Mouse (Mus musculus) C2C12 (cell line): ENCODE measurements around the gene Tmc6. TPM values are rescaled to one million over a fixed set of nuclear protein-coding genes. Genes with fewer than 3 reads are reported as not detected.

ENCODE experiments used
- H3K27me3 ChIP-seq: one replicate; pipeline ENCODE4 v1.6.1; 2011; ENCODE audit not compliant: control insufficient read depth, insufficient read depth, insufficient read length
- H3K36me3 ChIP-seq: one replicate; pipeline ENCODE4 v1.6.1; 2011; ENCODE audit not compliant: control insufficient read depth, insufficient read depth
- H3K4me3 ChIP-seq: one replicate; pipeline ENCODE4 v1.5.1; 2011; ENCODE audit warnings: mild to moderate bottlenecking, control low read depth; ENCODE audit not compliant: poor library complexity, insufficient read depth, severe bottlenecking
- H3K79me2 ChIP-seq: one replicate; pipeline ENCODE4 v1.6.1; 2011; ENCODE audit not compliant: control insufficient read depth, insufficient read depth
- H3K79me3 ChIP-seq: one replicate; pipeline ENCODE4 v1.6.1; 2011; ENCODE audit warnings: low read depth, control low read depth
- H3ac ChIP-seq: one replicate; pipeline ENCODE3; 2011; ENCODE audit warnings: low read depth; ENCODE audit not compliant: control insufficient read depth, insufficient read length
- CEBPB ChIP-seq: IDR thresholded peaks from one replicate; pipeline ENCODE4 v1.6.1; 2011; ENCODE audit warnings: low read depth, mild to moderate bottlenecking, control low read depth, moderate library complexity
- CTCF ChIP-seq: IDR thresholded peaks from one replicate; pipeline ENCODE4 v1.5.1; 2011; ENCODE audit not compliant: control insufficient read depth, insufficient read depth, insufficient read length
- FOSL1 ChIP-seq: IDR thresholded peaks from one replicate; pipeline ENCODE4 v1.8.0; 2011; ENCODE audit warnings: mild to moderate bottlenecking, low read length; ENCODE audit not compliant: poor library complexity, insufficient read depth, severe bottlenecking
- MAX ChIP-seq: IDR thresholded peaks from one replicate; pipeline ENCODE4 v1.6.1; 2011; ENCODE audit warnings: mild to moderate bottlenecking, control low read depth
- MYOD1 ChIP-seq: IDR thresholded peaks from one replicate; pipeline ENCODE4 v1.6.1; 2011; ENCODE audit warnings: low read depth; ENCODE audit not compliant: control insufficient read depth, insufficient read length
- MYOG ChIP-seq: IDR thresholded peaks from one replicate; pipeline ENCODE4 v1.6.1; 2011; ENCODE audit not compliant: control insufficient read depth, insufficient read length; ENCODE audit errors: extremely low read depth
- USF1 ChIP-seq: IDR thresholded peaks from one replicate; pipeline ENCODE4 v1.6.1; 2011; ENCODE audit warnings: low read depth, mild to moderate bottlenecking, control low read depth, moderate library complexity
- polyA plus RNA-seq: library from polyadenylated mRNA; unstranded; fragments of >200 nt; fragmentation: generic; extraction: Trizol; gene quantifications from one replicate; pipeline ENCODE4 v1.2.1, GENCODE M21; 2012; ENCODE audit warnings: missing spikeins

Gene Tmc6
- polyA plus RNA-seq, 1 experiment: 23.2 TPM

DNA sequence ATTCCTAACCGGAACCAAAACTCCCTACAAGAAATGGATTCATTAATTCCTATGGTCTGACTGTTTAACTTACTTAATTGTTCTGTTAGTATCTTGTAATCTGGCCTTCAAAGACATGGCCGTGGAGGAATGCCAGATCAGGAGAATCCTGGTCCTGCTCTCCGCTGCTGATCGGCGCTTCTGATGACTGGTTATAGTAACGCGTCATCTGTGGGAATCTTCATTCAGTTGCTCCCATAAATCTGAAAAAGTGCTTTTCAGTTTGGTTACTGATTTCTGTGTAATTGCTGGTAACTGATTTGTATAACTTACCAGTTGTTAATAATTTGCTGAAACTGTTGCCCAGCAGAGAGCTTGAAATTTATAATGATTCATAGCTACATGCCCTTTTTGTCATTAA, 50.5 kb downstream of the Tmc6 start:
- H3K4me3 ChIP-seq: no peak overlapping the region
- no peaks in the 10 kb centered on the region for H3K36me3 ChIP-seq
- no peak overlapping the region for H3ac ChIP-seq
- H3K27me3 ChIP-seq: no peaks in the 10 kb centered on the region
- H3K79me3 ChIP-seq: no peaks in the 10 kb centered on the region
- no peak for TF ChIP-seq USF1
- no peak for TF ChIP-seq CEBPB
- TF ChIP-seq MYOG: no peak
- no peak for TF ChIP-seq FOSL1
- no peak for TF ChIP-seq CTCF
- no peak for TF ChIP-seq MAX
- no peak for TF ChIP-seq MYOD1
- no peaks in the 10 kb centered on the region for H3K79me2 ChIP-seq

GRCm38 (mm10) chr11:117730490-117730838, 51.5 kb downstream of the Tmc6 start:
- H3K27me3 ChIP-seq: no peaks in the 10 kb centered on the region
- H3K36me3 ChIP-seq: no peaks in the 10 kb centered on the region
- H3K4me3 ChIP-seq: no peak overlapping the region
- H3K79me3 ChIP-seq: no peaks in the 10 kb centered on the region
- H3ac ChIP-seq: no peak overlapping the region
- TF ChIP-seq MAX: no peak
- TF ChIP-seq CEBPB: no peak
- TF ChIP-seq CTCF: no peak
- TF ChIP-seq MYOD1: no peak
- TF ChIP-seq MYOG: no peak
- no peak for TF ChIP-seq FOSL1
- TF ChIP-seq USF1: no peak
- no peaks in the 10 kb centered on the region for H3K79me2 ChIP-seq

GRCm38 (mm10) chr11:117729798-117730489, 52.1 kb downstream of the Tmc6 start:
- H3K4me3 ChIP-seq: no peak overlapping the region
- TF ChIP-seq MYOG (no peak), FOSL1 (no peak), MAX (no peak), MYOD1 (no peak), USF1 (no peak), CTCF (no peak), CEBPB (no peak)
- H3ac ChIP-seq: no peak overlapping the region
- H3K79me3 ChIP-seq: no peaks in the 10 kb centered on the region
- H3K79me2 ChIP-seq: no peaks in the 10 kb centered on the region
- no peaks in the 10 kb centered on the region for H3K36me3 ChIP-seq
- H3K27me3 ChIP-seq: no peaks in the 10 kb centered on the region

DNA sequence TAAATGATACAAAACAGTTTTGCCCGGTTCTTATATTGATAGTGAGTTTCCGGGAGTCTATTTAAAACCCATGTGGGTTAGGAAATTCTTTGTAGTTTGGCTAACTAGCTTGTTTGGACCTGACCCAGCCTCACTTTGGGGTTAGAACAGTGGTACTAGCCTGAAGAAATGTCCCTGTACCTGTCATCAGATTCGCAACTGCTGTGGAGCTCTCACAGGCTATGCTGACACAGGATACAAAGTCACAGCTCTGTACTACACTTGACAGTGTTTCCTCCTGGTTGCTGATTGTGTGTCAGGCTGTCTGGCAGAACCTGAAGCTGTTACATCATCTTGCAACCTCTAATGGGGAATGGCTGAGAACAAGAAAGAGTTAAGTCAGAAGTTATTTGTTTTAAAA, 52.7 kb downstream of the Tmc6 start:
- no peaks in the 10 kb centered on the region for H3K79me3 ChIP-seq
- H3K4me3 ChIP-seq: no peak overlapping the region
- no peaks in the 10 kb centered on the region for H3K36me3 ChIP-seq
- H3K79me2 ChIP-seq: no peaks in the 10 kb centered on the region
- TF ChIP-seq MYOG (no peak), CTCF (no peak), FOSL1 (no peak), CEBPB (no peak), MYOD1 (no peak), USF1 (no peak), MAX (no peak)
- no peak overlapping the region for H3ac ChIP-seq
- H3K27me3 ChIP-seq: no peaks in the 10 kb centered on the region

DNA sequence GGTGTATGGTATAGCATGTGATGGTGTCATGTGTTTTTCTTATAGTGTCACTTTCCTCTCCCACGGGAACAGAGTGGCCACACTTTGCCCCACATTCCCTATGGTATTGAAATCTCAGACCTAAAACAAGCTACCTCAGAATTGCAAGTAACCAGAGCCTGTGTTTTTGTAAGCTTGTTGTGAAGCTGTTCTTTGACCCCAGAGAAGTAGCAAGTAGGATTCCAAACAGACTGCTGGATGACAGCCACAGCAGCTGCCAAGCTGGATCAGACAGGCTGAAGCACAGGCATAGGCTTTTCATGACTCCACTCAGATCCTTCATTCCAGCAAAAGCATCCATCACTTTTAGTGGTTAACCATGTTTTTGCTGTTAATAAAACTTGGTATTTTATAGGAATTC, 53.2 kb downstream of the Tmc6 start:
- TF ChIP-seq USF1 (peak; percentile 32), CTCF (no peak), MYOD1 (peak; percentile 89)
- no peak overlapping the region for H3ac ChIP-seq
- H3K36me3 ChIP-seq: no peaks in the 10 kb centered on the region
- H3K79me3 ChIP-seq: no peaks in the 10 kb centered on the region
- no peak overlapping the region for H3K4me3 ChIP-seq
- no peaks in the 10 kb centered on the region for H3K27me3 ChIP-seq
- no peaks in the 10 kb centered on the region for H3K79me2 ChIP-seq

DNA sequence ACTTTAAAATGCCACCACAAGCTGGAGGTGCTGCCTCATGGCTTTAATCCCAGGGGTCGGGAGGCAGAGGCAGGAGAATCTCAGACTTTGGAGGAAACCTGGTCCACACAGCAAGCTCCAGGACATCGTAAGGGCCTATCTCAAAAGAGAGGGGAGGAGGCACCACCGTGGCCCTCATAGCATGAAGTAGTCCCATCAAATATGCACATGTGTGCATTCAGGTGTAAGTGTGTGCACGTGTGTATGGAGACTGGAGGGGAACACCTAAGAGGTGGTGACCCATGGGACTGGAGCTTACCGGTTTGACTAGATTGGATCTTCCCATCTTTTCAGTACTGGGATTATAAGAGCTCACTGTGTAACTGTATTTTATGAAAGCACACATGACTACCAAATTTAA, 53.8 kb downstream of the Tmc6 start:
- no peak for TF ChIP-seq MAX
- no peak for TF ChIP-seq FOSL1
- no peak for TF ChIP-seq MYOG
- no peak for TF ChIP-seq CTCF
- no peak for TF ChIP-seq USF1
- TF ChIP-seq CEBPB: no peak
- TF ChIP-seq MYOD1: no peak
- H3K27me3 ChIP-seq: no peaks in the 10 kb centered on the region
- no peaks in the 10 kb centered on the region for H3K36me3 ChIP-seq

More for the DNA sequence above, 53.8 kb downstream of the Tmc6 start:
- no peak overlapping the region for H3ac ChIP-seq
- H3K79me3 ChIP-seq: no peaks in the 10 kb centered on the region
- no peaks in the 10 kb centered on the region for H3K79me2 ChIP-seq
- H3K4me3 ChIP-seq: no peak overlapping the region
